Mouse (Mus musculus) liver, embryonic 11.5 days (tissue): Measurements from ENCODE around the gene Gm14862. TPM values are rescaled to one million over a fixed set of nuclear protein-coding genes. Genes with fewer than 3 reads are reported as not detected.
A peak's percentile ranks its signal among the peaks of the same experiment; 100 is the strongest.
"Not testable (repeated sequence)": the region's sequence is repeated elsewhere in the genome, so short reads cannot be mapped to it uniquely, and the experiment has no call there.

ENCODE experiments used
- ATAC-seq: fragments of 200-750 bp; cut with Nextera tagmentation; replicated peaks from 2 replicates; pipeline ENCODE4 v1.8.0; 2017; ENCODE audit warnings: moderate number of reproducible peaks, mild to moderate bottlenecking, moderate TSS enrichment, moderate library complexity; ENCODE audit not compliant: low FRiP score
- DNase-seq: peaks from one replicate; pipeline ENCODE4 v3.0.0-alpha.2; 2017; ENCODE audit warnings: low spot score
- H3K27ac ChIP-seq: fragments of 300-500 bp; sonication (generic); 2 replicates; pipeline ENCODE4 v1.5.1; 2014; ENCODE audit warnings: mild to moderate bottlenecking, low read depth, low read length, control low read depth
- H3K27me3 ChIP-seq: fragments of 300-500 bp; sonication (generic); replicated peaks from 2 replicates; pipeline ENCODE4 v1.6.1; 2014; ENCODE audit warnings: low read length, mixed read lengths; ENCODE audit not compliant: control insufficient read depth, insufficient read depth
- H3K36me3 ChIP-seq: fragments of 300-500 bp; sonication (generic); 2 replicates; pipeline ENCODE4 v1.6.1; 2014; ENCODE audit warnings: mild to moderate bottlenecking, low read length, moderate library complexity, mixed read lengths; ENCODE audit not compliant: control insufficient read depth, insufficient read depth
- H3K4me1 ChIP-seq: fragments of 300-500 bp; sonication (generic); replicated peaks from 2 replicates; pipeline ENCODE4 v1.6.1; 2014; ENCODE audit warnings: low read length, mixed read lengths; ENCODE audit not compliant: control insufficient read depth, insufficient read depth
- H3K4me2 ChIP-seq: fragments of 300-500 bp; sonication (generic); 2 replicates; pipeline ENCODE4 v1.6.1; 2014; ENCODE audit warnings: mild to moderate bottlenecking, control low read depth, moderate library complexity
- H3K4me3 ChIP-seq: fragments of 300-500 bp; sonication (generic); 2 replicates; pipeline ENCODE4 v1.5.1; 2014; ENCODE audit warnings: low read depth, low read length, control low read depth
- H3K9ac ChIP-seq: fragments of 300-500 bp; sonication (generic); 2 replicates; pipeline ENCODE4 v1.6.1; 2014; ENCODE audit warnings: low read depth, low read length, control low read depth
- H3K9me3 ChIP-seq: fragments of 300-500 bp; sonication (generic); 2 replicates; pipeline ENCODE4 v1.6.1; 2016; ENCODE audit warnings: low read length, inconsistent platforms, mixed read lengths; ENCODE audit not compliant: control insufficient read depth
- WGBS: fragments of 180-500 bp; shearing (Covaris S2); extraction: QIAGEN DNeasy Blood & Tissue Kit; methylation state at CpG from one replicate; pipeline ENCODE4 v1.1.7; 2014; 5-methylcytosine and 5-hydroxymethylcytosine counted together
- polyA plus RNA-seq: library from polyadenylated mRNA; unstranded; fragments of >200 nt; fragmentation: Nextera tagmentation; extraction: Ambion mirVana; gene quantifications from 2 replicates; pipeline ENCODE4 v1.2.1, GENCODE M21; 2014

Gm14862 gene
- 1.0 and 1.1 TPM in 2 replicates for polyA plus RNA-seq

DNA sequence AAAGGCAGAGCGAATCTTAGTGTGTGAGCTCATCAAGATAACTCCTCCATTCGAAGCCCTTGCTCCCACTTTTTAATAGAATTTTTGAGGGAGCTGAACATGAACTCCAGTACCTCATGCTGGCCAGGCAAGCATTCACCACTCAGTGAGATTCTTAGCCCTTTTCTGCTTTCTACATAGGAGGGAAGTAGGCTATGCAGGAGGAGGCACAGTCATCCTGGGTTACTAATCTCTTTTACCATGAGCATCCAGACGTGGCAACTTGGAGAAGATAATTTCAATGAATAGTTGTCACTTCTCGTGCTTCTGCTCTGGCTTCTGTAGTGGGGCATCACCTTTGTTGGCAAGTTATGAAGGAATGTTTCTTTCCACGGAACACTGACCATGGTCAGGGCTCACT, at the start of gene Gm14862:
Gm14862 (minus strand) TSS at position 134 of the 400 bp plus-strand sequence.
- Histone ChIP-seq H3K4me2 (no peak within 1 kb of the TSS; the same call in 1 of the 2 replicates), H3K4me3 (no peak within 1 kb of the TSS; the same call in 1 of the 2 replicates), H3K27ac (peak within 1 kb of the TSS; percentile 48), H3K9me3 (no peaks in the 10 kb centered on the region), H3K27me3 (no peaks in the 10 kb centered on the region), H3K4me1 (no peaks in the 10 kb centered on the region), H3K9ac (no peak within 1 kb of the TSS), H3K36me3 (no peaks in the 10 kb centered on the region)
- DNase-seq (no peak), ATAC-seq (peak; percentile 87)
- 59% methylated on average over 5 of the region's 5 CpGs for WGBS

DNA sequence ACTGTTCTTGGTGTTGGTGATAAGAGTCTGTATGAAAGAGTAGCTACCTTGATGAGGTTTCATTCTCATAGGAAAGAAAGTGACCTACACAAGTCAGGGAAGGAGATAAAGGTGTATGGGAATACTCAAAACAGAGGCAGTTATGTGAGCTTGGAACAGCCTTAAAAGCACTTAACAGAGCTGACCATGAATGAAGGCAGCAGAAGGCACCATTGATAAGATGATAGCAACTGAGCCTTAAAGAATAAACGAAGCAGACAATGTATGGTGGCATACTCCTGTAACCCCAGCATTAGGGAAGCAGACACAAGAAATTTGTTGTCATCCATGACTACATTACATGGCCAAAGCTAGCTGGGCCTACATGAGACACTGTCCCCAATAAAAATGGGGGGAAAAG, 46.8 kb upstream of the Gm14862 start:
- Histone ChIP-seq H3K9ac (no peak overlapping the region), H3K4me2 (no peak overlapping the region)
- ATAC-seq, result peak; percentile 60

DNA sequence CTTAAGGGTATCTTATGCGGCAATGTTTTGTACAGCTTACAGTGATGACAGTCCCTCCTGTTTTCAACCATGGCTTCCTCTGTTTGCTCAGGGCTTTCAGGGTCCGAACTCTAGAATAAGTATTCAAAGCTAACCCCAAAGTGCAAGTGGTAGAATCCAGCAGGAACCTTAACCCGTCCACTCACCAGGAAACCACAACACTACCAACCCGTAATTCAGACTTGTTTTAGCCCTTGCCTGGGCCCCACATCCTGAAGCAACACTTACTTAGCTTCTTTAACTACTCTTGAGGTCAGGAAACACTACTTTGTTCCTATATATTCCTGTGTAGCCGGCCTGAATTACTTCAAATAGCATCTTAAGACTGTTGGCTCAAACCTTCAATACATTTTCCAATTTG, 46.1 kb upstream of the Gm14862 start:
- Histone ChIP-seq H3K9ac (no peak overlapping the region), H3K4me3 (no peak overlapping the region), H3K4me2 (no peak overlapping the region), H3K36me3 (no peaks in the 10 kb centered on the region), H3K9me3 (no peaks in the 10 kb centered on the region), H3K27ac (no peak overlapping the region; the same call in 1 of the 2 replicates), H3K4me1 (no peaks in the 10 kb centered on the region; the same call in none of the 2 replicates), H3K27me3 (no peaks in the 10 kb centered on the region)
- WGBS, result 57% methylated on average over 5 of the region's 5 CpGs
- ATAC-seq (no peak), DNase-seq (no peak)

More for the DNA sequence above, 46.8 kb upstream of the Gm14862 start:
- no peak overlapping the region for H3K4me3 ChIP-seq
- H3K4me1 ChIP-seq, result no peaks in the 10 kb centered on the region; the same call in none of the 2 replicates
- H3K27me3 ChIP-seq, result no peaks in the 10 kb centered on the region
- no peak for DNase-seq
- H3K27ac ChIP-seq, result no peak overlapping the region
- H3K36me3 ChIP-seq, result no peaks in the 10 kb centered on the region
- no peaks in the 10 kb centered on the region for H3K9me3 ChIP-seq
- 35% methylated on average over 1 of the region's 1 CpGs for WGBS

DNA sequence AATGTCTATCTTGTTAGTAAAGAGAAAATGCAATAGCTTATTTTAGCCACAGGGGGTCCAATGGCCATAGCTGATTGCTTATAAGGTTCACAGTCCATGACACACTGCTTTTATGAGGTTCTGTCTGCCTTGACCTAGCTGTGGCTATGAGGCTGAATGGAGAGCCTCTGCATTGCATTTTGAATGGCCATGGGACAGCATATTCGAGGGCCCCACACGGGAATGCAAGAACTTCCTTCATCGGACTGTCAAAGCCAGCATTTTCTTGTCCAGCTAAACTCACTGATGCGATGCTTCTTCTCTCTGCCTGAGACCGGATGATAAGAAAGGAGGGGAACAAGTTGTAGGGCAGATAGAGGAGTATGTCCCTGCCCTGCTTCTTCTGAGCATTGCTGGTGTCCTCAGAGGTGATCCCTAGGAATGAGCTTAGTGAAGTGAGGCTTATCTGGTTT, 41.7 kb upstream of the Gm14862 start:
- Histone ChIP-seq H3K36me3 (no peaks in the 10 kb centered on the region), H3K9me3 (no peaks in the 10 kb centered on the region), H3K27me3 (no peaks in the 10 kb centered on the region), H3K4me1 (no peaks in the 10 kb centered on the region; the same call in none of the 2 replicates), H3K4me3 (no peak overlapping the region), H3K4me2 (peak overlapping the region; percentile 43), H3K27ac (peak overlapping the region; percentile 74), H3K9ac (no peak overlapping the region)
- 46% methylated on average over 5 of the region's 5 CpGs for WGBS
- DNase-seq (no peak), ATAC-seq (peak; percentile 99)

DNA sequence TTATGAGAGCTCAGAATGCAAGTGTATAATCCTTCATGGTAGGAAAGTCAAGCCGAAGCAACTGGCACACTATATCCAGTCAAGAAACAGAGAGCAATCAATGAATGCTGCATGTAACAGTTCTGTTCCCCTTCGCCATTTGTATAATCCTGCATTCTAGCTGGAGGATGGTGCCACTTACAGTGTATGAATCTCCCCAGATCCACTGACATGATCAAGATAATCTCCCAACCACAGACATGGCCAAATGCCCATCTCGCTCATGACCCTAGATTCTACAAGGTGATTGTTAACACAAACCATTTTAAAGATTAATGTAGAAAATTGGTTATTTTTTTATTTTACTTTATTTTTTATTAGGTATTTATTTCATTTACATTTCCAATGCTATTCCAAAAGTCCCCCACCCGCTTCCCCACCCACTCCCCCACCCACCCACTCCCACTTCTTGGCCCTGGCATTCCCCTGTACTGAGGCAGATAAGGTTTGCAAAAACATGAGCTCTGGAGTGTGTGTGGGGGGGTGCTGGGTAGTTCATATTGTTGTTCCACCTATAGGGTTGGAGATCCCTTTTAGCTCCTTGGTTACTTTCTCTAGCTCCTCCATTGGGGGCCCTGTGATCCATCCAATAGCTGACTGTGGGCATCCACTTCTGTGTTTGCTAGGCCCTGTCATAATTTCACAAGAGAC, 36.6 kb upstream of the Gm14862 start:
- ATAC-seq, result peak; percentile 73; the same call in 1 of the 2 replicates
- not testable (repeated sequence) for H3K4me2 ChIP-seq, H3K36me3 ChIP-seq, H3K9me3 ChIP-seq, H3K4me1 ChIP-seq, H3K27ac ChIP-seq, H3K27me3 ChIP-seq, H3K4me3 ChIP-seq, H3K9ac ChIP-seq, DNase-seq
- 78% methylated on average over 3 of the region's 4 CpGs for WGBS

DNA sequence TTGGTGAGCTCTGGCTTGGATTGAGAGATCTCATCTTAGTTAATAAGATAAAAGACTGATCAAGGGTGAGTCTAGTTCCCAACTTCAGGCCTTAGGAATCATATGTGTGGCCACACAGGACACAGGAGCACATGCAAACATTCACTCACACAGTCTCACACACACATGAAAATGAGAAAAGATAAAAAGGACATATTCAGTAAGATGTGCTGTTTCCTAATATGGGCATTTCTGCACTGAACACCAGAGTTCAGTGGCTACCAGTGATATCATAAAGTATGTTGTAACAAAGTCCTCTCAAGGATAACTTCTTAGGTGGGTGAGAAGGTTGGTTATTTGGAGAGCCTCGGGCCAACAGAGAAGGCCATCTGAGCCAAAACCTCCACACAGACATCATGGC, 26.8 kb upstream of the Gm14862 start, which contains the start of gene H2al1m:
H2al1m (plus strand) TSS at position 301 of the 400 bp plus-strand sequence.
- H3K9ac ChIP-seq, H3K4me2 ChIP-seq, H3K36me3 ChIP-seq, H3K4me1 ChIP-seq, H3K27ac ChIP-seq, ATAC-seq, H3K4me3 ChIP-seq, DNase-seq, H3K9me3 ChIP-seq, H3K27me3 ChIP-seq: not testable (repeated sequence)
- no CpG with 5 or more reads among the region's 1 CpGs for WGBS

DNA sequence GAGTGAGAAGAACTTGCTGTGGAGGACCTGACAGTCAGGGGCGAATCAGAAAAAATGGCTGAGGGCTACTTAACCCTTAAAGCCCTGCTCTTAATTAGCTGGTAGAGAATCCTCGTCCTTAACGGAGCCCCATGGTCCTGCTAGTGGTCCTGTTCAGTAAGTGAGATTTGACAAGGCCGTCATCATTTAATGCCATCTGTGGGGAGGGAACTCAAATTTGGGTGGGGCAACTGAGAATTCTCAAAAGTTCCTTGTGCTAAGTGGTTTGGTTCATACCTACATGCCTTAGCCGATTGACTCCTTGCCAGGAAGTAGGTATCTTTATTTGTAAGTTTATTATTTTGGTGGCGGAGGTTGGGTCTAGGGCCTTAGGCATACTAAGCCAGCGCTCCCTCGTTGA, 17.6 kb upstream of the Gm14862 start:
- DNase-seq (no peak), ATAC-seq (0 out of 2 replicates have a peak, but pooled peaks have one; percentile 37)
- H3K4me3 ChIP-seq, result peak overlapping the region; percentile 64
- no peak overlapping the region for H3K27ac ChIP-seq
- H3K36me3 ChIP-seq, result no peaks in the 10 kb centered on the region
- H3K9ac ChIP-seq, result peak overlapping the region; percentile 30; the same call in 1 of the 2 replicates
- no peaks in the 10 kb centered on the region for H3K4me1 ChIP-seq
- H3K4me2 ChIP-seq, result peak overlapping the region; percentile 60
- H3K9me3 ChIP-seq, result no peaks in the 10 kb centered on the region
- WGBS, result 61% methylated on average over 8 of the region's 8 CpGs
- H3K27me3 ChIP-seq, result peaks cover 8% of the 10 kb centered on the region

DNA sequence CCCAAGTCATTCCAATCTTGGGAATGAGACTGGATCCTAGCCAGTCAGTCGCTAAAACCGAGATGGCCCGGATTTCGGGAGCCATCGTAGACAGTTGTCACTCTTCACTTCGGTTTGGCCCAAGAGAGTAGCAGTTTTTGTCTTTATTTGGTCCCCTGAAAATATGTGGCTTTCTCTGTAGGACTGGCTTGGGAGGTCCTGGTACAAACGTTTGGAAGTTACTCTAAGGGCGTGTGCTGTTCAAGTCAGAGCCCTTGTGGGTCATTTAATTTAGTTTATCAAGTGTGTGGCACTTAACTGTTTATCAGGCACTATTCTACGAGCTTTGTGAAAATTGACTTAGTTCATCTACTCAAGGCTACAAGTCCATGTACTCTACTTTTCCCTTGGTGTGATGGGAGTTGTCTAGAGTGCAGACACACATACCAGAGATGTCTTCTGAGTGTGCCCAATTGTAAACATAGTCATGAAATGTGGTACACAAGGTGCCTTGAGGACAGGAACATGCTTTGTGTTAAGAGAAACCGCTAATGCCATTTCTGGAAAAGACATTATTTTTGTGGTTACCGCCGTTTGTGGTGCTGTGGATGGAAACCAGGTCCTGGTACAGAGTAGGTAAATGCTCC, 16.8 kb upstream of the Gm14862 start:
- DNase-seq, result no peak
- Histone ChIP-seq H3K27me3 (peaks cover 8% of the 10 kb centered on the region), H3K4me1 (no peaks in the 10 kb centered on the region), H3K36me3 (no peaks in the 10 kb centered on the region), H3K9me3 (no peaks in the 10 kb centered on the region), H3K27ac (peak overlapping the region; percentile 75), H3K4me3 (peak overlapping the region; percentile 64), H3K9ac (peak overlapping the region; percentile 83), H3K4me2 (peak overlapping the region; percentile 60)
- ATAC-seq, result no peak
- 44% methylated on average over 12 of the region's 12 CpGs for WGBS
